Mouse (Mus musculus): ENCODE measurements around the gene Lrg1.

The Lrg1 gene

DNA sequence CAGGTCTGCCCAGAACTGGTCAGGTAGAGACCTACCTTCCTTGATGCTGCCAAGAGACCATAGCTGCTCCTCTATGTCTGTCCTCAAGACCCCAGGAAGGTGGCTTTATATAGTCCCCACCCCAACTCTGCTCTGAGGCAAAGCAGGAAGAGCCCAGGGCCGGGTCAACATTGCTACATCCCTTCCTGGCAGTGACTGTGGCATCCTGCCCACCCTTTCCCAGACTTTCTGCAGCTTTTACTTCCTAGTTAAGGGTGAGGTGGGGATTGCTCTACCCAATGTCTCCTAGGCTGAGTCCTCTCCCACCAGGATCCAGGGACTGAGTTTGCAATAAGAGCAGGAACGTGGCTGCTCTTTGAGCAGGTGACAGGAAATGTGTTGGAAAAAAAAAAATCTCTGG is at the start of gene Lrg1:
TSS of gene Lrg1 (minus strand) at position 176 of the 400 bp plus-strand sequence.
- no peak for DNase-seq (ENCODE audit: low spot score)

DNA sequence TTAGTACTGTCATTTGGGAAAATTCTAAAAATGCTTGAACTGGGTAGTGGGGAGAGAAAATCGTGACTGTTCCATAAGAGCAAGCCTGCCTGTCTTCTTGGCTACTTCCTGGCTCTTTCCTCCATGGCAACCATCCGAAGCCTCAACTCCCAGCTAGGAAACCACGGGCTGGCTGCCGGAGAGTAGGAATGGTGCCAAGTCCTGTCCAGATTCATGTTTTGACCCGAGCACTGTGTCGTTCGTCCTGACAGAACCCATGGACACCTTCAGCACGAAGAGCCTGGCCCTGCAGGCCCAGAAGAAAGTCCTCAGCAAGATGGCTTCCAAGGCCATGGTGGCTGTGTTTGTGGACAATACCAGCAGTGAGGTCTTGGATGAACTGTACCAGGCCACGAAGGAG is 49.7 kb upstream of the Lrg1 start:
- DNase-seq (ENCODE audit: low spot score): no peak

DNA sequence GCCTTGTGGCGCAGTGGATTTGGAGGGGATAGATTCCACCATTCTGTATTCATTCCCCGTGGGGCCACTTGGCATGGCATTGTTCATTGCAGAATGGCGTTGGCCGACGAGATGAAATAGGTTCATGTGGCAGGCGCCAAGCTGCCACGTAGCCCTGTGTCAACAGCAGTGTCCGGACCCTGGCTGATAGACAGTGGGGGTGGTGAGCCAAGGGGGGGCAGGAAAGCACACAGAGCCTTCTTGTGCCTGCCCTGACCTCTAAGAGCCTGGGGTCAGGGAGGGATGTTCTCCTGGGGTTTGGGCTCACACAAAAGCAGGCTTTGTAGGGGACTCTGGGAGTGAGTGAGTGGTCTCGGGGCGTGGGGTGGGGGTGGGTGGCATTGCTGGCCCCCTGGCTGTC is 48.8 kb upstream of the Lrg1 start:
- no peak for DNase-seq (ENCODE audit: low spot score)

DNA sequence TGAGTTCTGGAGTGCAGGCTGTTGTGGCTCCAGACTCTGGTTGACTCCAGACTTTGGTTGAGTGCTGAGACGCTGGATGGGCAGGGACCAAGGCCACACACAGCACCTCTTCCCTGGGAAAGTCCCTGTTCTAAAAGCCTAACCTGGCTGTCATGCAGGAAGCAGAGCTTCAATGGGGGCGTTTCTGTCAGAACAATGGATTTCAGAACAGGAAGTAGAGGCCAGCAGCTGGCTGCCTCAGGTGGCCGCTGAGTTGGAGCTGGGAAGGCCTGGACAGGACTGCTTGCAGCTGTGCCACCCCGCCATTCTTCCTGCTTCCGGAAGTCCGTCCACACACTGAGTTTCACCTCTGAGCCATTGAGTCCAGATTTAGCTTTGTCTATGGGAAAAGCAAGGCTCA is 48.0 kb upstream of the Lrg1 start:
- DNase-seq (ENCODE audit: low spot score): no peak

DNA sequence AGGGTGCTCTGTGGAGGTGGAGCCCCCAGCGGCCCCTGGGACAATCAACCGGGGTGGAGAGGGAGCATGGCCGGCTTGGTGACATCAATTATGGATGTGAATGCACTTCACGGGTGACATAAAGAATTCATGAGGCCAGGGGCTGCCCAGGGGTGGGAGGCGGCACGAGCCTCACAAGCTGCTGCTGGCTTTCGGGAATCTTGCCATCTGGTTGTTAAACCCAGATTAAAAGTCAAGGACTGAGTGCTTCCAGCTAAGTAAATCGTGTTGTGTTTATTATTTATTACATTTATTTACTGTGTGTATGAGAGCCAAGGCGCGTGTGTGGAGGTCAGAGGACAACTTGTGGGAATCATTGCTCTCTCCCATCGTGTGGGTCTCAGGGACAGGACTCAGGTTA is 43.9 kb upstream of the Lrg1 start:
- no peak for DNase-seq (ENCODE audit: low spot score)

GRCm38 (mm10) chr17:56164510-56164909 is 42.7 kb upstream of the Lrg1 start:
- DNase-seq (ENCODE audit: low spot score): no peak

GRCm38 (mm10) chr17:56163523-56164102 is 41.8 kb upstream of the Lrg1 start:
- DNase-seq (ENCODE audit: low spot score): no peak

DNA sequence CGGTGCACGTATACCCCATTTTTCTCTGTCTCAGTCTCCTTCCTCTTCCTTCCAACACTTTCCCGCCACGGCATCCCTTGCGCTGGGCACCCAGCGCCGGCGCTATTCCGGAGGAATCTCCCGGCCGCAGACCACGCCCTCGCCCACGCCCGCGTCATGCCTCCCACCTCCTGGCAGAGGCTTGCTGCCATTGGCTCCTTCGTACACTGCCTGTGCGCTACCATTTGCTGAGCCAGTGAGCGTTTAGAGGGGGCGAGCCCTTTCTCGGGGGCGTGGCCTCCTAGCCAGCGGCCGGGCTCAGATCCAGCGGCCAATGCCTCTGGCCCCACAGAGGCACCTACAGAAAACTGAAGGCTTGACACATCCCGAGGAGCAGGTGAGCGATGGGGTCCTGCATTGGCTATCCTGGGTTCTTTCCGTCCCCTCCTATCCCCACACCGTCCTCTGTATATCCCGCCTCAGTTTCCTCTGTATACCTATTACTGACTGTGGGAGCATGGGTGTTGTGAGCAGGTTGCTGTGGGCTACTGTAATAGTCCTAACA is 40.5 kb upstream of the Lrg1 start, which contains the start of gene Tnfaip8l1:
TSS of gene Tnfaip8l1 (plus strand) at position 247 of the 544 bp plus-strand sequence.
- peak; percentile 85 for DNase-seq (ENCODE audit: low spot score)

DNA sequence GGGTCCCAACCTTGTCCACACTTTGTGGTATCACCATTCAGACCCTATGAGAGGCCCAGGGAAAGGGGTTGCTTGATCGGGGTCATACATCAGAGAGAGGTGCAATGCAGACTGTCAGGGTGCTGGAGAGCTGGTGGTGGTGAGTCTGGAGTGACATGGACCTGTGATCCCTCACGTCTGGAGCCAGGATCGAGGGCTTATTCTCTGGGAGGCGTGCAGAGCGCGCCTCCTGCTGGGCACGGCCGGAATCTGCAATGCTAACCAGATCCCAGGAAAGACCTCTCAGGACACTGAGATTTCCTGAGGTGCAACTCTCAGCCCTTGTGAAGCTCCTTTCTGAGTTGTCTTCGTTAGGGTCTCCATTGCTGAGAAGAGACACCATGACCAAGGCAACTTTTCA is 37.9 kb upstream of the Lrg1 start:
- DNase-seq (ENCODE audit: low spot score): no peak

DNA sequence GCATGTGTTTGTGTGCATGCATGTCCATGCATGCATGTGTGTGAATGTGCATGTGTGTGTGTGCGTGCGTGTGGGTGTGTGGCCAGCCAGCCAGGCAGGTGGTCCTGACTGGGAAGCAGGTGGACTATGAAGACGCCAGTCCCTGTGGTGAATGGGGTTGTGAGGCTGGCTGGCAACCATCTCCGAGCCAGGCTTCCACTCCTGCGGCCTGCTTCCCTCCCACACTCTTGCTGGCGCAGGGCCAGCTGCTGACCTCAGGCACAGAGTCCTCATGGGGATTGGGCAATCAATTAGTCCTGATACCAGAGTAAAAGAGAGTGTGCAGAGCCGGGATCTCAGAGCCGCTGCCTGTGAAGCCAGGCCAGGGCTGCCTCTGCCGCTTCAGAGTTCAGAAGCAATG is 31.8 kb upstream of the Lrg1 start:
- no peak for DNase-seq (ENCODE audit: low spot score)

- DNase-seq (ENCODE audit: low spot score): no peak
These were observed 28.1 kb upstream of the Lrg1 start for GRCm38 (mm10) chr17:56149897-56150296.

- DNase-seq (ENCODE audit: low spot score): no peak
These were observed 27.2 kb upstream of the Lrg1 start for GRCm38 (mm10) chr17:56148790-56149618.

DNA sequence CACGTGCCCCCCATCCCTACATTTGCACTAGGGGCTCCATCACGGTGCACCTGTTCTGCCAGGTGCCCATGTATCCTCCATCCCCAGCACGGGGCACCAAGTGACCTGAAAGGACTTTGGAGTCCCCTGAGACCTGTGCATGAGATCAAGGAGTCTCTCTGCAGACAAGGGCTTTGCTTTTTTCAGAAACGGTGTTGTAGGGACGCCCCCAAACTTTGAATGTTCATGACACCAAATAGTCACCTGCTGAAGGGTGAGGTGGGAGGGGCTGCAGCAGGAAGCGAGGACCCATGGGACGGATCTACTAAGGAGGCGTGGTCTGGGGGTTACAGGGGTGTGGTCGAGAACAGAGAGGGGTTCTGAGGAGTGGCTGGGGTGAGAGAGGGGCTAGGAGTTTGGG is 26.5 kb upstream of the Lrg1 start:
- DNase-seq (ENCODE audit: low spot score): no peak

DNA sequence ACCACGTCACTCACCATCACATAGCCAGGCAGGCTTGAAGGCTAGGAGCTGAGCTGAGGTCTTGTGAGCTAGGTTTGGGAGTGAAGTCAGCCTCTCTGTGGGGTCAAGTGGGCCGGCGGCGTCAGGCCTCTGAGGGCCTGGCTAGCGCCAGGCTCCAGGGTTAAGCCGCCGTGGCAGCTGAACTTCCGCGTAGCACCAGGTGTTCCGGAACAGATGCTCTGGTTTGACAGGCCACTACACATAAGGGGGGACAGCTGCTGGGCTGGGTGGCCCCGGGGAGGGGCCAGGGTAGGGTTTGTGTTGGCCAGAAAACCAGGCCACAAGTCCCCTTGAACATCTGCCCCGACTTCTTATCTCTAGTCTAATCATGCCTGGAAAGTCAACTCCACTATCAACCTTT is 25.6 kb upstream of the Lrg1 start:
- DNase-seq (ENCODE audit: low spot score): no peak

GRCm38 (mm10) chr17:56146131-56146530 is 24.3 kb upstream of the Lrg1 start:
- DNase-seq (ENCODE audit: low spot score): no peak

- no peak for DNase-seq (ENCODE audit: low spot score)
These were observed 22.7 kb upstream of the Lrg1 start for GRCm38 (mm10) chr17:56144546-56144945.

GRCm38 (mm10) chr17:56141702-56142605 is 20.2 kb upstream of the Lrg1 start:
- DNase-seq (ENCODE audit: low spot score): no peak

GRCm38 (mm10) chr17:56139858-56140595 is 18.2 kb upstream of the Lrg1 start, which contains the start of gene Sema6b:
Gene Sema6b (minus strand): TSS chr17:56140343.
- no peak for DNase-seq (ENCODE audit: low spot score)

DNA sequence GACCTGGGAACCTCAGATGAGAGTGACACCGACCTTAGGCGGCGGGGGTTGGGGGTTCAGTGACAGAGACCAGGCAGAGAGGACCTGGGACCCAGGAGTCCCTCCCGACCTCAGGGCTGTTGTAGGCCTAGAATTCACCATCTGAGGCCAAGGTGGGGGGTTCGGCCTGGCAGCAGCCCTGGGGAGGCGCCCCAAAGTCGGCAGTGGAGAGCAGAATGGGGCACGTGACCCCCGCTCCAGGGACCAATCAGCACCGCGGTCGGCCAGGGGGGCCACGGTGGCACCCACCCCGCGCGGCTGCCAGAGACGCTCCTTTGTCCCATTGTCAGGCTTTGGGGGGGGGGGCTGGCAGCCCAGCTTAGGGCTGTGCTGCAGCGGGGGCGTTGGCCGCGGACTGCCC is 17.6 kb upstream of the Lrg1 start:
- DNase-seq (ENCODE audit: low spot score): no peak

DNA sequence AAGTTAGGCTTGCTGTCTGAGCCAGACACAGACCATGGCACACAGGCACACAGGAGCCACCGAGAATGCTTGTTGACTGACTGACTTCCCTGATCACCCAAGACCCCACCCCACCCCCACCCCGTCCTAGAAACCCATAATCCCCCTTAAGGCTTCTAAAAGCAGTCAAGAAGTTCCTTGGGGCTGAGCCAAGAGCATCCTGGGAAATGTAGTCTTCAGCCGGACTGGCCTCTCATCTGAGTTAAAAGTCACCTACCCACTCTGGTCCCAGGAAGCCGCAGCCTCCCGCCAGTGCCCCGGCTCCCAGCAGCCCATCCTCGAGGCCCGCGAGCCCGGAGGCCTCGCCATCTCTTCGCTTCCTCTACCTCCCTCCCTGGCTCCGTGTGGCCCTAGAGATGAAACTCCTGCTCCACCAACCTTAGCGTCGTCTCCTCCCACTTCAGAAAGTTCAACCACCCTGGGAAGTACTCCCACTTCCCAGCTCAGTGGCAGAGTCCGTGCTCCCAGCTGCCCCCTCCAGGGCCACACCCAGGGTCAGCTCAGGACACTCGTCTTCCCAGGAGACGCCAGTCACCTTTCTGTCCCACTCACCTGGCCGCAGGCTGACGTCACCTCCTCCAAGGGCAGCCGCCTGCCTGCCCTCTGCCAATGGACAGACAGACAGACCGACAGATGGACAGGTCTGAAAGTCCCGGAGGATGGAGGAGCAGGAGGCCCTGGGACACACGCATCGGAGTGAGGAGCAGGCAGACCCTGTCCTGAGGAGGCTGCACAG is 16.2 kb upstream of the Lrg1 start:
- DNase-seq (ENCODE audit: low spot score): no peak

DNA sequence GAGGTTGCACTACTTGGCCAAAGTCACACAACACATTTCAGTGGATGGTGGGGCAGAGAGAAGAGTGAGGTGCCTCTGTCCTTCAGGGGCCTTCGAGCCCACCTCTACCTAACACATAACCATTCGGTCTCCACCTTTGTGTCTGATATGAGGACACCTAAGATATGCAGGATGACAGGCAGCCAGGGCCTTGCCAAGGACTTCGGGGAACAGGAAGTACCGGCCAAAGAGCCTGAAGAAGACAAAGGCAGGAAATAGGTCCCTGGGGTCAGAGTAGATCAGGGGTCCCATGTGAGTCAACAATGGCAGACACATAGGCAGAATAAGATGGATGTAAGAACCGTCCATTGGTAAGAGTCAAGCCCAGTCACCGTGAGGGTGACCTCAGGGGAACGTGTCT is 14.8 kb upstream of the Lrg1 start:
- DNase-seq (ENCODE audit: low spot score): no peak

All from urinary bladder, postnatal 10 days (tissue).